Mouse (Mus musculus) stomach, embryonic 15.5 days (tissue): ENCODE data around the gene Rnh1. TPM values are rescaled to one million over a fixed set of nuclear protein-coding genes. Genes with fewer than 3 reads are reported as not detected.
A peak's percentile ranks its signal among the peaks of the same experiment; 100 is the strongest.

ENCODE experiments used
- ATAC-seq: fragments of 200-750 bp; cut with Nextera tagmentation; 2 replicates; pipeline ENCODE4 v1.8.0; 2017; ENCODE audit warnings: low read depth, moderate number of reproducible peaks, moderate TSS enrichment; ENCODE audit not compliant: insufficient read depth, low FRiP score
- H3K27ac ChIP-seq: fragments of 300-500 bp; sonication (generic); 2 replicates; pipeline ENCODE4 v1.5.1; 2015; ENCODE audit warnings: mild to moderate bottlenecking, inconsistent platforms
- H3K27me3 ChIP-seq: fragments of 300-500 bp; sonication (generic); replicated peaks from 2 replicates; pipeline ENCODE4 v1.6.1; 2015; ENCODE audit warnings: inconsistent platforms
- H3K36me3 ChIP-seq: fragments of 300-500 bp; sonication (generic); 2 replicates; pipeline ENCODE4 v1.6.1; 2015; ENCODE audit warnings: inconsistent platforms
- H3K4me1 ChIP-seq: fragments of 300-500 bp; sonication (generic); 2 replicates; pipeline ENCODE4 v1.6.1; 2015; ENCODE audit warnings: inconsistent platforms
- H3K4me2 ChIP-seq: fragments of 300-500 bp; sonication (generic); 2 replicates; pipeline ENCODE4 v1.6.1; 2015; ENCODE audit warnings: mild to moderate bottlenecking, inconsistent platforms
- H3K4me3 ChIP-seq: fragments of 300-500 bp; sonication (generic); replicated peaks from 2 replicates; pipeline ENCODE4 v1.5.1; 2015; ENCODE audit warnings: inconsistent platforms
- H3K9ac ChIP-seq: fragments of 300-500 bp; sonication (generic); 2 replicates; pipeline ENCODE4 v1.6.1; 2015; ENCODE audit warnings: inconsistent platforms
- H3K9me3 ChIP-seq: fragments of 300-500 bp; sonication (generic); 2 replicates; pipeline ENCODE4 v1.6.1; 2016; ENCODE audit warnings: inconsistent platforms
- WGBS: fragments of 180-500 bp; shearing (Covaris S2); methylation state at CpG from one replicate; pipeline ENCODE4 v1.1.7; 2015; 5-methylcytosine and 5-hydroxymethylcytosine counted together
- polyA plus RNA-seq: library from polyadenylated mRNA; unstranded; fragments of >200 nt; fragmentation: Nextera tagmentation; extraction: Ambion mirVana; gene quantifications from 2 replicates; pipeline ENCODE4 v1.2.1, GENCODE M21; 2015

Rnh1 gene
- polyA plus RNA-seq, 1 experiment from 2014 or later = 206 TPM

DNA sequence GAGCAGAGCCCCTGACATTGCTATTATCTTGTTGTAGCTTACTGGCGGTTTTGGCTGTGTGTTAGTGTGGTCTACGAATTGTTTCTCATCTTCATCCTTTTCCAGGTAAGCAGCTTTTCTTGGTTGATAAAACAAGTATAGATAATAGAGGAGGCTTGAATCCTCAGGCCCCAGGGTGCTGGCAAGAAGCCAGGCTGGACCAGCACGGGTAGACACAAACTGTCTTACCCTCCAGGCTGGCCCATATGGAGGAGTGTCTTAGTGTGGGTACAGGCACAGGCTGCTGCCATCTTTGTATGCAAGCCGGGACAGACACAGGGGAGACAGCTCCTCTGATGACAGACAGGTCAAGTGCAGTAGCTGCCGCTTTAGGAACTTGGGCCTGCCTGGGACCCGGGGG lies 25.6 kb downstream of the Rnh1 start:
- no peak for ATAC-seq
- no peaks in the 10 kb centered on the region for H3K4me1 ChIP-seq
- 85% methylated on average over 6 of the region's 6 CpGs for WGBS
- H3K9me3 ChIP-seq = no peaks in the 10 kb centered on the region
- no peaks in the 10 kb centered on the region for H3K27me3 ChIP-seq
- H3K27ac ChIP-seq = no peak overlapping the region
- H3K4me2 ChIP-seq = no peak overlapping the region
- peaks cover 10% of the 10 kb centered on the region for H3K36me3 ChIP-seq
- no peak overlapping the region for H3K4me3 ChIP-seq
- no peak overlapping the region for H3K9ac ChIP-seq

DNA sequence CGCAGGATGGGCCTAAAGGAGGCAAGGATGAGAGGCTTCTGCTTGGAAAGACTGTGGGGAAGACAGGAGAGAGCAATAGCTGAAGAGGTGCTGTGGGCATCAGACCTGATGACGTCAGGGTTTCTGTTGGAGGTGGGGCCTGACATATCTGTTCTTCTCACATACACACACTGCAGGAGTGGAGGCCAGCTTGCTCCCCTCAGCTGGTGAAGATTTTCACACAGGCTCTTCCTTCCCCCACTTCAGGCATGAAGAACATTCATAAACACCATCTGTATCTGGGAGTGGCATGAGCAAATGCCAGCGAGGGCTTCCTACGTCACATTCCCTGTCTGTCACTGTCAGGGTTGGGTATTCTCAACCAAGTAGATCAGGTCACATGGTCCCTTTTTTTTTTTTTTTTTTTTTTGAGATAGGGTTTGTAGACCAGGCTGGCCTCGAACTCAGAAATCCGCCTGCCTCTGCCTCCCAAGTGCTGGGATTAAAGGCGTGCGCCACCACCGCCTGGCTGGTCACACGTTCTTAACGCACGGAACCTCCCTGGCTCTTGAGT lies 26.5 kb downstream of the Rnh1 start:
- no peaks in the 10 kb centered on the region for H3K27me3 ChIP-seq
- peak; percentile 41; the same call in 1 of the 2 replicates for ATAC-seq
- H3K9ac ChIP-seq = no peak overlapping the region
- H3K27ac ChIP-seq = no peak overlapping the region
- no peak overlapping the region for H3K4me2 ChIP-seq
- peaks cover 3% of the 10 kb centered on the region for H3K36me3 ChIP-seq
- 92% methylated on average over 12 of the region's 12 CpGs for WGBS
- H3K9me3 ChIP-seq = no peaks in the 10 kb centered on the region
- H3K4me3 ChIP-seq = no peak overlapping the region
- H3K4me1 ChIP-seq = no peaks in the 10 kb centered on the region

DNA sequence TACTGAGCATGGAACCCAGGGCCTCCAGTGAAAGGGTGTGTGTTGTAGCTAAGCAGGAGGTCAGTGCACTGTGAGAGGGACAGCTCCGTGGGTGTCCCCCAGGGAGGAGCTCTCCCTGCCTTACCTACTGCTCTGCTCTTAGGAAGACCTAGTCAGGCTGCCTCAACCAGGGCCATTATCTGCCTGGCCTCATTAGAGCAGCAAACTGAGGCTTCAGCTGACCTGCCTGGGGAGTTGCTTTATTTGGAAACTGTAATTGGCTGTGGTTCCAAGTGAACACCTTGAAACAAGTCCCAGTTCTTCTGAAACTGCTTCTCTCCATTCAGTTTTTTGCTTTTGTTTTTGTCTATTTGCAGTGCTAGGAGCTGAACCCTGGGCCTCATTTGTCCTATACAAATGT lies 27.3 kb downstream of the Rnh1 start:
- Histone ChIP-seq H3K27ac (no peak overlapping the region), H3K36me3 (peaks cover 3% of the 10 kb centered on the region; the same call in 1 of the 2 replicates), H3K4me3 (no peak overlapping the region), H3K4me2 (no peak overlapping the region), H3K4me1 (no peaks in the 10 kb centered on the region), H3K9ac (no peak overlapping the region), H3K9me3 (no peaks in the 10 kb centered on the region), H3K27me3 (no peaks in the 10 kb centered on the region)
- 69% methylated on average over 1 of the region's 1 CpGs for WGBS
- no peak for ATAC-seq

DNA sequence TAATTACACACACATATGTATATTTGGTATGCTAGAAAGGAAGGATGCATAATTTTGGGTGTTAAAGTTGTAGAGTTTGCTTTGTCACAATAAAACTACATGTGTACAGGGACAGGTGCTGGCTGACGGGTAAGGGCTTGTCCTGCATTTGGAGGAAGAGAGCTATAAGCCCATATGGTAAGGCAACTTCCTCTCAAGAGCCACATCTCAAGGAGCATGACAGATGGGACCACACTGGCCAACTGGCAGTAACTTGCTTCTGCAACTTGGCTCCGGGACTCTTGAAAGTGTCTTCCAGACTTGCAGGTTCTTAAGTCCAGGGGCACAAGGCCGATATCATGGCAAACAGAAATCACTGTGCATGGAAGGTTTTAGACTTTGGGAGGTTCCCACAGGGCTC lies 28.0 kb downstream of the Rnh1 start:
- H3K27me3 ChIP-seq = no peaks in the 10 kb centered on the region
- ATAC-seq = no peak
- no peak overlapping the region for H3K27ac ChIP-seq
- no peaks in the 10 kb centered on the region for H3K9me3 ChIP-seq
- peaks cover 3% of the 10 kb centered on the region; the same call in 1 of the 2 replicates for H3K36me3 ChIP-seq
- WGBS = 89% methylated on average over 3 of the region's 3 CpGs
- H3K4me1 ChIP-seq = no peaks in the 10 kb centered on the region
- no peak overlapping the region for H3K9ac ChIP-seq
- H3K4me2 ChIP-seq = no peak overlapping the region
- no peak overlapping the region for H3K4me3 ChIP-seq

DNA sequence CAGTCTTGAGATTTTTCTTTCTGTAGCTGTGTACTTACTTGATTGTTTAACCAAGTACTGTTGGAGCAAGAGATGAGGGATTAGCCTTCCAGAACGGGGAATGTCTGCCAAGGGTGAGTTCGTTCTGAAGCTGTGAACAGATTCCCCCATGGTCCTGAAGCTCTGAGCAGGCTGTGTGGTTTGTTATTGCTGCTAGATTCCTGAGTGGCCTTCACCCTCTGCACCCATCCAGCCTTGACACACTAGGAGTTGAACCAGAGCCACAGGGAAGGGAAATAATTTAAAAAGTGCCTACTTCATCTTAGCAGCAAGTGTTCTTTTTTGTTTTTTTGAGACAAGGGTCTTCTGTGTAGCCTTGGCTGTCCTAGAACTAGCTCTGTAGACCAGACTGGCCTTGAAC lies 28.8 kb downstream of the Rnh1 start:
- no peak overlapping the region for H3K4me2 ChIP-seq
- H3K4me1 ChIP-seq = no peaks in the 10 kb centered on the region
- H3K9ac ChIP-seq = no peak overlapping the region
- no peak overlapping the region for H3K4me3 ChIP-seq
- no peak overlapping the region for H3K27ac ChIP-seq
- no peaks in the 10 kb centered on the region for H3K27me3 ChIP-seq
- no peaks in the 10 kb centered on the region for H3K9me3 ChIP-seq
- 67% methylated on average over 2 of the region's 2 CpGs for WGBS
- ATAC-seq = no peak
- peaks cover 3% of the 10 kb centered on the region; the same call in 1 of the 2 replicates for H3K36me3 ChIP-seq

DNA sequence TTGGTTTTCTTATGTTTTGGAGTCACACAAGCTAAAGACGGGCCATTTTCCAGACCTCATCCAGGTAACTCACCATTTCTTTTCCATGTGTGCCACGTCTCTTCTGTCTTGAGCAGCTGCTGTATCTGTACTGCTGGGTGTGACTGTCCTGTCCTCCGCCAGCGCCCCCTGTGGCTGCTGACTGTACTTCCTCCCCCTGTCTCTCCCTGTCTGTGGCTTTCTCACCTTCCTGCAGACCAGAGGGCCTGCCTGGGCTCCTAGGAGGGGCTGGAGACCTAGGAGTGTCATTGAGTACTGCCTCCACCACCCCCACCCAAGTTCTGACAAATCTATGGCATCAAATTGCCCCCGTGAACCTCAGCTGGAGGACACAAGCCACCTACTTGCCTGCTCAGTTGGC lies 29.5 kb downstream of the Rnh1 start:
- peaks cover 9% of the 10 kb centered on the region for H3K36me3 ChIP-seq
- H3K27ac ChIP-seq = no peak overlapping the region
- H3K4me2 ChIP-seq = no peak overlapping the region
- H3K4me3 ChIP-seq = no peak overlapping the region
- no peaks in the 10 kb centered on the region for H3K27me3 ChIP-seq
- no peaks in the 10 kb centered on the region for H3K4me1 ChIP-seq
- no peaks in the 10 kb centered on the region for H3K9me3 ChIP-seq
- H3K9ac ChIP-seq = no peak overlapping the region
- ATAC-seq = no peak
- 52% methylated on average over 5 of the region's 5 CpGs for WGBS

DNA sequence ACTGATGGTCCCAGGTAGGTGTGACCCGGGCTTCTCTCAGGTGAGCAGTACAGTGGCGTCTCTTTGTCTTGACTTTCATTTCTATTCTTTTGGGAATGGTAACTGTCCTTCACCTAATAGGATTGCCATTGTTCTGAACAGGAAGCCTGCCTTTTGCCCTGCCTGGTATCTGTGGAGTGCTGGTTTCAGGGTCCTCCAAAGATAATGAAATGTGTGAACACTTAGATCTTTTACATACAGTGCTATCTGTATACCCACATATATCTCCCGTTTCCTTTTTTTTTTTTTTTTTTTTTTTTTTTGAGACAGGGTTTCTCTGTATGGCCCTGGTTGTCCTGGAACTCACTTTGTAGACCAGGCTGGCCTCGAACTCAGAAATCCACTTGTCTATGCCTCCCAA lies 31.3 kb downstream of the Rnh1 start:
- Histone ChIP-seq H3K27ac (no peak overlapping the region), H3K36me3 (peaks cover 14% of the 10 kb centered on the region), H3K4me3 (no peak overlapping the region), H3K27me3 (no peaks in the 10 kb centered on the region), H3K9me3 (no peaks in the 10 kb centered on the region), H3K4me2 (no peak overlapping the region), H3K9ac (no peak overlapping the region), H3K4me1 (no peaks in the 10 kb centered on the region)
- 76% methylated on average over 4 of the region's 4 CpGs for WGBS
- no peak for ATAC-seq

DNA sequence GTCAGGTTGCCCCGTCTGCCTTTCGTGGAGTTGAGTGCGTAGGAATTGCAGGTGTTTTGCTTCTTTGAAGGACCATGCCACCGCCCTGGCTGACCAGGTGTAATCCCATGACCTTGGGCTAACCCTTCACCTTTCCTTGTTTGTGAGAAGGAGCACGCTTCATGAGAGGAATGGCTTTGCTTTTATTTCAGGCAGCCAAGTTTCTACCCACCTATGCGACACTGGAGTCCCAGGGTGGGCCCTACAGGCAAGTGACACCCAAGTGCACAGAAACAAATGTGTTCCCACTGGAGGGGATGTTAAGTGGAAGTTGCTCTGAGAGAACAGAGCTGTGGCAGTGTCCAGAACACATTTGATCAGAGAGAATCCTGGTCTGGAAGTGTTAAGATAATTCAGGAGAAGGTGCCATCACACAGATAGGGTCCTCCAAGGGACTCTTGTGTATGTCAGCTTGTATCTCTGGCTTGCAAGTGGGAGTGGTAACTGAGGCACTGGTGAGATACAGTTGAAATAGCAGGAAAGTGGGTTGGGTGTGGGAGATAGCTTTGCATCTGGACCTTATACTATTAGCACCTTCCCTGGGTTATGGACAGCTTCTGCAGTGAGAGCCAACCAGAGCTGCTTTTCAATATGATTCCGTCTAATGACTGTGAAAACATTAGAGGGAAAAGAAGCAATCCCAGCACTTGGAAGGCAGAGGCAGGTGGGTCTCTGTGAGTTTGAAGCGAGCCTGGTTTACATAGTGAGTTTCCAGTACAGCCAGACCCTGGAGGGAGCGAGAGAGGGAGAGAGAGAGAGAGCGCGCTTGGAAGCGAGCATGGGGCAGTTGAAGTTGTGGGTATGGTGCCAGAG lies 40.5 kb downstream of the Rnh1 start:
- ATAC-seq = peak; percentile 76
- 54% methylated on average over 12 of the region's 12 CpGs for WGBS
- Histone ChIP-seq H3K9ac (peak overlapping the region; percentile 96), H3K27me3 (no peaks in the 10 kb centered on the region), H3K4me2 (peak overlapping the region; percentile 81), H3K36me3 (peaks cover 5% of the 10 kb centered on the region; the same call in 1 of the 2 replicates), H3K27ac (peak overlapping the region; percentile 48; the same call in 1 of the 2 replicates), H3K4me3 (peak overlapping the region; percentile 93), H3K9me3 (no peaks in the 10 kb centered on the region), H3K4me1 (peaks cover 13% of the 10 kb centered on the region)

DNA sequence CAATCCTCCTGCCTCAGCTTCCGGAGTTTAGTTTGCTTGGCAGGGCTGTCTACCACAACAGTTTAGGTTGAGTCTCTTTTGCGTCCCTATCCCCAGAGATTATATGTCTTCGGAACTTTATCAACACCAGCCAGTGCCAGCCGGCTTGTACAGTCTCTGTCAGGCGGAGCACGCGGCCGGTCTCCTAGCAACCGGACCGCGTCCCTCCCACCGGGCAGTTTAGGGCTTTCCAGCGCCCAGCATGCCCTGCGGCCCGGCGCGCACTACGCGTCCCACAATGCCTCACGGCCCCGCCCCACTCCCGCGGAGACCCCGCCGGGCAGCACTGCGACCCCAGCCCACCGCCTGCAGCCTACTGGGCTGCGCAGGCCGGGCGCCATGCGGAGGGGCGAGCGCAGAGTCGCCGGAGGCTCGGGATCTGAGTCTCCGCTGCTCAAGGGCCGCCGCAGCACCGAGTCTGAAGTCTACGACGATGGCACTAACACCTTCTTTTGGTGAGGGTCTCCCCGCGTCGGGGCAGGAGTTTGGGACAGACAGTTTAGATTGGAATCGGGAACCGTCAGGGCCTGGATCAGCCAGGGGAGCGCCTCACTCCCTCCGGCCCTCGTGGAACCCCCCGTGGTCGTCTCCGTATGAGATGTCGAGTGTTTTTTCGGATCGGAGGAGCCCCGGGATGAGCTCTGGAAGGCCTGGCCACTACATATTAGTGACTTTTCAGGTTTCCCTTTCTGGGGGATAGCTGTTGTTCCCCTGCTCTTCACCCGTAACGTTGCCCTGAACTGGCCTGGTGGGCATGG lies 41.4 kb downstream of the Rnh1 start:
- WGBS = under 1% methylated on average over 59 of the region's 59 CpGs
- peak overlapping the region; percentile 48; the same call in 1 of the 2 replicates for H3K27ac ChIP-seq
- ATAC-seq = peak; percentile 98
- peaks cover 13% of the 10 kb centered on the region for H3K4me1 ChIP-seq
- peak overlapping the region; percentile 81 for H3K4me2 ChIP-seq
- peak overlapping the region; percentile 93 for H3K4me3 ChIP-seq
- peak overlapping the region; percentile 96 for H3K9ac ChIP-seq
- H3K9me3 ChIP-seq = no peaks in the 10 kb centered on the region
- no peaks in the 10 kb centered on the region for H3K27me3 ChIP-seq
- peaks cover 3% of the 10 kb centered on the region; the same call in 1 of the 2 replicates for H3K36me3 ChIP-seq

DNA sequence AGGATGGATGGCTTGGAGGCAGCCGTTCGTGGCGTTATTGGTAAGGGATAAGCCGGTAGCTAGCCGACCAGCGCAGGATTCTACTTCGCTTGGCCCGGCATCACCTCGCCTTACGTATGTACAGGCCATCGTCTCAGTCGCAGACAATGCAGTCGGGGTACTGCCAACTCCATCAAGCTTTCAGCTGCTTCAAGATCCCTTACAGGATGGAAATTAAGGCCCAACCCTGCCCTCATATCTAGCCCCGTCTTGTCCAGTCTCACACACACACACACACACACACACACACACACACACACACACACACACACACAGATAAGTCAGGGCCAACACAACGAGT lies 49.2 kb downstream of the Rnh1 start:
- peak overlapping the region; percentile 48 for H3K9ac ChIP-seq
- H3K4me2 ChIP-seq = peak overlapping the region; percentile 77
- peak overlapping the region; percentile 70 for H3K4me3 ChIP-seq
- 3% methylated on average over 15 of the region's 15 CpGs for WGBS
- H3K27ac ChIP-seq = peak overlapping the region; percentile 87
- no peak for ATAC-seq
- no peaks in the 10 kb centered on the region for H3K9me3 ChIP-seq
- H3K4me1 ChIP-seq = peaks cover 4% of the 10 kb centered on the region; the same call in 1 of the 2 replicates
- no peaks in the 10 kb centered on the region for H3K27me3 ChIP-seq
- no peaks in the 10 kb centered on the region for H3K36me3 ChIP-seq

DNA sequence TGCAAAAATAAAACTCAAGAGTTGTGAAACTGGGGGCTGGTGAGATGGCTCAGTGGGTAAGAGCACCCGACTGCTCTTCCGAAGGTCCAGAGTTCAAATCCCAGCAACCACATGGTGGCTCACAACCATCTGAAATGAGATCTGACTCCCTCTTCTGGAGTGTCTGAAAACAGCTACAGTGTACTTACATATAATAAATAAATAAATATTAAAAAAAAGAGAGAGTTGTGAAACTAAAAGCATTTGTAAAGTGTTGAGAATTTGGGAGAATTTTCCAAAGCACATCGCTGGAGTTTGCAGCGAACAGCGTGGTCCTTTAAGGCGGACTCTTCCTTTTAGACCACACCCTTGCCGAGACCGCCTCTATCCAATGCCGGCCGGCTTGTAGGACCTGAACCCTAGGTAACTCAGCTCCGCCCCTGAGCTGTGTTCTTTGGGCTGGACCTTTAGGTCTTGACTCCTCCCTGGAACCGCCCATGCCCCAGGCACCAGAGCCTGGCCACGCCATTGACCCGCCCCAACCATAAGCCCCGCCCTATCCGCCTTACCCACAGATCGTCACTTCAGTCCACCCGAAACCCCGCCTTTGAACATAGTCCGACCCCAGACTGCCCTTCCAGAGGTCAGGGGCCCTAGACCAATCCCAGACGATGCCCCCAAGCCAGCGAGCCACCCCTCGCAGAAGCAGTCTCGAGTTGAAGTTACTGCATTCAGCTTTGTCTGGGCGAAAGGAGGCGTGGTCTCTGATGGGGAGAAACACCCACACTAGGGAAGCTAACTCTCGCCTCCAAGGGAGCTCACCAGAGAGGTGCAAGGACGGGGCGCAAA lies 49.8 kb downstream of the Rnh1 start:
- WGBS = under 1% methylated on average over 29 of the region's 29 CpGs
- H3K36me3 ChIP-seq = no peaks in the 10 kb centered on the region
- peaks cover 4% of the 10 kb centered on the region; the same call in 1 of the 2 replicates for H3K4me1 ChIP-seq
- no peaks in the 10 kb centered on the region for H3K27me3 ChIP-seq
- H3K4me3 ChIP-seq = peak overlapping the region; percentile 70
- H3K9me3 ChIP-seq = no peaks in the 10 kb centered on the region
- H3K27ac ChIP-seq = peak overlapping the region; percentile 87
- peak overlapping the region; percentile 77 for H3K4me2 ChIP-seq
- H3K9ac ChIP-seq = peak overlapping the region; percentile 48
- peak; percentile 99 for ATAC-seq
